Mouse (Mus musculus): ENCODE measurements around the gene Ano6. TPM values are rescaled to one million over a fixed set of nuclear protein-coding genes. Genes with fewer than 3 reads are reported as not detected.

Gene Ano6
- total and polyA plus RNA-seq, 3 experiments, result 0.01 to 0.49 TPM; not detected in 1

GRCm38 (mm10) chr15:95892171-95892570 is 101.5 kb downstream of the Ano6 start:
- no peak for ATAC-seq (ENCODE audit: extremely low read depth, insufficient number of reproducible peaks, low FRiP score, poor library complexity, severe bottlenecking)
- H3K4me1 ChIP-seq (ENCODE audit: insufficient read depth, low read depth, low read length), result no peaks in the 10 kb centered on the region
- H3K9me3 ChIP-seq (replicated peaks), result peaks cover 27% of the 10 kb centered on the region
- DNase-seq (ENCODE audit: low spot score), result no peak
- H3K36me3 ChIP-seq (replicated peaks), result no peaks in the 10 kb centered on the region
- no peak overlapping the region for H3K4me3 ChIP-seq (ENCODE audit: low read depth, low read length)
- TF ChIP-seq GATA2 (IDR thresholded peaks at IDR 0.05; ENCODE audit: borderline replicate concordance, low read depth, low read length) (no peak), GATA1 (IDR thresholded peaks at IDR 0.05; ENCODE audit: borderline replicate concordance, low read length) (no peak), POLR2AphosphoS5 (IDR thresholded peaks at IDR 0.05; ENCODE audit: insufficient replicate concordance, low read depth, low read length) (no peak), TAL1 (conservative IDR thresholded peaks at IDR 0.05; ENCODE audit: low read depth, low read length) (no peak), CTCF (IDR thresholded peaks at IDR 0.05; ENCODE audit: low read depth, low read length) (no peak)
- H3K27me3 ChIP-seq (ENCODE audit: insufficient read depth, low read length), result no peaks in the 10 kb centered on the region

- H3K27me3 ChIP-seq (ENCODE audit: insufficient read depth, low read length), result no peaks in the 10 kb centered on the region
- TF ChIP-seq POLR2AphosphoS5 (IDR thresholded peaks at IDR 0.05; ENCODE audit: insufficient replicate concordance, low read depth, low read length) (no peak), GATA1 (IDR thresholded peaks at IDR 0.05; ENCODE audit: borderline replicate concordance, low read length) (no peak), CTCF (IDR thresholded peaks at IDR 0.05; ENCODE audit: low read depth, low read length) (no peak), TAL1 (conservative IDR thresholded peaks at IDR 0.05; ENCODE audit: low read depth, low read length) (no peak)
- ATAC-seq (ENCODE audit: extremely low read depth, insufficient number of reproducible peaks, low FRiP score, poor library complexity, severe bottlenecking), result no peak
- H3K9me3 ChIP-seq (replicated peaks), result peaks cover 27% of the 10 kb centered on the region
- no peak for DNase-seq (ENCODE audit: low spot score)
- H3K36me3 ChIP-seq (replicated peaks), result no peaks in the 10 kb centered on the region
- no peak overlapping the region for H3K4me3 ChIP-seq (ENCODE audit: low read depth, low read length)
- H3K4me1 ChIP-seq (ENCODE audit: insufficient read depth, low read depth, low read length), result no peaks in the 10 kb centered on the region
These were observed 102.3 kb downstream of the Ano6 start for GRCm38 (mm10) chr15:95892929-95893328.

- H3K4me3 ChIP-seq (ENCODE audit: low read depth, low read length), result no peak overlapping the region
- DNase-seq (ENCODE audit: low spot score) (no peak), ATAC-seq (ENCODE audit: extremely low read depth, insufficient number of reproducible peaks, low FRiP score, poor library complexity, severe bottlenecking) (no peak)
- H3K36me3 ChIP-seq (replicated peaks), result no peaks in the 10 kb centered on the region
- peaks cover 37% of the 10 kb centered on the region for H3K9me3 ChIP-seq (replicated peaks)
- H3K27me3 ChIP-seq (ENCODE audit: insufficient read depth, low read length), result no peaks in the 10 kb centered on the region
- no peaks in the 10 kb centered on the region for H3K4me1 ChIP-seq (ENCODE audit: insufficient read depth, low read depth, low read length)
- TF ChIP-seq GATA1 (IDR thresholded peaks at IDR 0.05; ENCODE audit: borderline replicate concordance, low read length) (no peak), POLR2AphosphoS5 (IDR thresholded peaks at IDR 0.05; ENCODE audit: insufficient replicate concordance, low read depth, low read length) (no peak), GATA2 (IDR thresholded peaks at IDR 0.05; ENCODE audit: borderline replicate concordance, low read depth, low read length) (no peak), CTCF (IDR thresholded peaks at IDR 0.05; ENCODE audit: low read depth, low read length) (no peak), TAL1 (conservative IDR thresholded peaks at IDR 0.05; ENCODE audit: low read depth, low read length) (no peak)
These were observed 105.1 kb downstream of the Ano6 start for GRCm38 (mm10) chr15:95895699-95896098.

- TF ChIP-seq GATA2 (IDR thresholded peaks at IDR 0.05; ENCODE audit: borderline replicate concordance, low read depth, low read length) (no peak), GATA1 (IDR thresholded peaks at IDR 0.05; ENCODE audit: borderline replicate concordance, low read length) (no peak), TAL1 (conservative IDR thresholded peaks at IDR 0.05; ENCODE audit: low read depth, low read length) (no peak), CTCF (IDR thresholded peaks at IDR 0.05; ENCODE audit: low read depth, low read length) (no peak), POLR2AphosphoS5 (IDR thresholded peaks at IDR 0.05; ENCODE audit: insufficient replicate concordance, low read depth, low read length) (no peak)
- ATAC-seq (ENCODE audit: extremely low read depth, insufficient number of reproducible peaks, low FRiP score, poor library complexity, severe bottlenecking) (no peak), DNase-seq (ENCODE audit: low spot score) (no peak)
- H3K9me3 ChIP-seq (replicated peaks), result peaks cover 27% of the 10 kb centered on the region
- H3K27me3 ChIP-seq (ENCODE audit: insufficient read depth, low read length), result no peaks in the 10 kb centered on the region
- no peaks in the 10 kb centered on the region for H3K36me3 ChIP-seq (replicated peaks)
- no peak overlapping the region for H3K4me3 ChIP-seq (ENCODE audit: low read depth, low read length)
- H3K4me1 ChIP-seq (ENCODE audit: insufficient read depth, low read depth, low read length), result no peaks in the 10 kb centered on the region
These were observed 107.0 kb downstream of the Ano6 start for GRCm38 (mm10) chr15:95897653-95898052.

- DNase-seq (ENCODE audit: low spot score) (no peak), ATAC-seq (ENCODE audit: extremely low read depth, insufficient number of reproducible peaks, low FRiP score, poor library complexity, severe bottlenecking) (no peak)
- H3K9me3 ChIP-seq (replicated peaks), result peaks cover 25% of the 10 kb centered on the region
- no peaks in the 10 kb centered on the region for H3K36me3 ChIP-seq (replicated peaks)
- H3K4me3 ChIP-seq (ENCODE audit: low read depth, low read length), result no peak overlapping the region
- H3K27me3 ChIP-seq (ENCODE audit: insufficient read depth, low read length), result no peaks in the 10 kb centered on the region
- no peak for TF ChIP-seq GATA2 (IDR thresholded peaks at IDR 0.05; ENCODE audit: borderline replicate concordance, low read depth, low read length)
- no peaks in the 10 kb centered on the region for H3K4me1 ChIP-seq (ENCODE audit: insufficient read depth, low read depth, low read length)
These were observed 107.8 kb downstream of the Ano6 start for GRCm38 (mm10) chr15:95898438-95898837.

- Histone ChIP-seq H3K4me3 (ENCODE audit: low read depth, low read length) (no peak overlapping the region), H3K4me1 (ENCODE audit: insufficient read depth, low read depth, low read length) (no peaks in the 10 kb centered on the region), H3K9me3 (replicated peaks) (peaks cover 18% of the 10 kb centered on the region), H3K36me3 (replicated peaks) (no peaks in the 10 kb centered on the region), H3K27me3 (ENCODE audit: insufficient read depth, low read length) (no peaks in the 10 kb centered on the region)
- TF ChIP-seq CTCF (IDR thresholded peaks at IDR 0.05; ENCODE audit: low read depth, low read length), result no peak
- no peak for TF ChIP-seq GATA2 (IDR thresholded peaks at IDR 0.05; ENCODE audit: borderline replicate concordance, low read depth, low read length)
- DNase-seq (ENCODE audit: low spot score) (no peak), ATAC-seq (ENCODE audit: extremely low read depth, insufficient number of reproducible peaks, low FRiP score, poor library complexity, severe bottlenecking) (no peak)
These were observed 111.8 kb downstream of the Ano6 start for GRCm38 (mm10) chr15:95902396-95902795.

- ATAC-seq (ENCODE audit: extremely low read depth, insufficient number of reproducible peaks, low FRiP score, poor library complexity, severe bottlenecking), result no peak
- Histone ChIP-seq H3K27me3 (ENCODE audit: insufficient read depth, low read length) (no peaks in the 10 kb centered on the region), H3K36me3 (replicated peaks) (no peaks in the 10 kb centered on the region), H3K4me1 (ENCODE audit: insufficient read depth, low read depth, low read length) (no peaks in the 10 kb centered on the region), H3K9me3 (replicated peaks) (peaks cover 12% of the 10 kb centered on the region), H3K4me3 (ENCODE audit: low read depth, low read length) (no peak overlapping the region)
- TF ChIP-seq POLR2AphosphoS5 (IDR thresholded peaks at IDR 0.05; ENCODE audit: insufficient replicate concordance, low read depth, low read length) (no peak), GATA1 (IDR thresholded peaks at IDR 0.05; ENCODE audit: borderline replicate concordance, low read length) (no peak), GATA2 (IDR thresholded peaks at IDR 0.05; ENCODE audit: borderline replicate concordance, low read depth, low read length) (no peak), CTCF (IDR thresholded peaks at IDR 0.05; ENCODE audit: low read depth, low read length) (no peak), TAL1 (conservative IDR thresholded peaks at IDR 0.05; ENCODE audit: low read depth, low read length) (no peak)
- DNase-seq (ENCODE audit: low spot score), result no peak
These were observed 113.6 kb downstream of the Ano6 start for GRCm38 (mm10) chr15:95904247-95904646.
